Mouse (Mus musculus) midbrain, embryonic 16.5 days (tissue): ENCODE data around the gene Phox2b. TPM values are rescaled to one million over a fixed set of nuclear protein-coding genes. Genes with fewer than 3 reads are reported as not detected.

Source experiments
- ATAC-seq: fragments of 200-750 bp; cut with Nextera tagmentation; 2 replicates; pipeline ENCODE4 v1.8.0; 2017; ENCODE audit warnings: moderate TSS enrichment
- H3K27ac ChIP-seq: fragments of 300-500 bp; sonication (generic); 2 replicates; pipeline ENCODE4 v1.5.1; 2014; ENCODE audit warnings: mild to moderate bottlenecking, low read length, mixed read lengths
- H3K27me3 ChIP-seq: fragments of 300-500 bp; sonication (generic); 2 replicates; pipeline ENCODE4 v1.6.1; 2014; ENCODE audit warnings: low read depth, low read length, mixed read lengths; ENCODE audit not compliant: control insufficient read depth, insufficient read depth
- H3K36me3 ChIP-seq: fragments of 300-500 bp; sonication (generic); 2 replicates; pipeline ENCODE4 v1.6.1; 2014; ENCODE audit warnings: mild to moderate bottlenecking, low read length, moderate library complexity, mixed read lengths; ENCODE audit not compliant: control insufficient read depth, insufficient read depth
- H3K4me1 ChIP-seq: fragments of 300-500 bp; sonication (generic); 2 replicates; pipeline ENCODE4 v1.6.1; 2014; ENCODE audit warnings: mild to moderate bottlenecking, low read length, mixed read lengths; ENCODE audit not compliant: control insufficient read depth, insufficient read depth
- H3K4me2 ChIP-seq: fragments of 300-500 bp; sonication (generic); 2 replicates; pipeline ENCODE4 v1.6.1; 2014; ENCODE audit warnings: mild to moderate bottlenecking, low read length, mixed read lengths
- H3K4me3 ChIP-seq: fragments of 300-500 bp; sonication (generic); 2 replicates; pipeline ENCODE4 v1.5.1; 2014; ENCODE audit warnings: low read depth, mild to moderate bottlenecking, low read length, moderate library complexity, mixed read lengths
- H3K9ac ChIP-seq: fragments of 300-500 bp; sonication (generic); 2 replicates; pipeline ENCODE4 v1.6.1; 2014; ENCODE audit warnings: low read depth, low read length, mixed read lengths
- H3K9me3 ChIP-seq: fragments of 300-500 bp; sonication (generic); replicated peaks from 2 replicates; pipeline ENCODE4 v1.6.1; 2014; ENCODE audit warnings: mild to moderate bottlenecking, low read length, mixed read lengths; ENCODE audit not compliant: control insufficient read depth, poor library complexity, severe bottlenecking
- WGBS: fragments of 180-500 bp; shearing (Covaris S2); extraction: QIAGEN DNeasy Blood & Tissue Kit; methylation state at CpG from one replicate; pipeline ENCODE4 v1.1.7; 2014; 5-methylcytosine and 5-hydroxymethylcytosine counted together
- polyA plus RNA-seq: library from polyadenylated mRNA; unstranded; fragments of >200 nt; fragmentation: Nextera tagmentation; extraction: Ambion mirVana; gene quantifications from 2 replicates; pipeline ENCODE4 v1.2.1, GENCODE M21; 2015

Phox2b gene
- polyA plus RNA-seq, 1 experiment from 2014 or later, result 1.5 TPM

GRCm38 (mm10) chr5:67095651-67096377 lies 3.3 kb downstream of the Phox2b start:
- under 1% methylated on average over 39 of the region's 47 CpGs for WGBS
- peaks cover 58% of the 10 kb centered on the region for H3K27me3 ChIP-seq
- ATAC-seq, result no peak

GRCm38 (mm10) chr5:67095153-67095552 lies 3.9 kb downstream of the Phox2b start:
- Histone ChIP-seq H3K9me3 (no peaks in the 10 kb centered on the region), H3K9ac (no peak overlapping the region), H3K4me3 (no peak overlapping the region), H3K4me1 (no peaks in the 10 kb centered on the region), H3K36me3 (no peaks in the 10 kb centered on the region), H3K4me2 (no peak overlapping the region), H3K27ac (no peak overlapping the region), H3K27me3 (peaks cover 64% of the 10 kb centered on the region)
- ATAC-seq, result no peak
- WGBS, result under 1% methylated on average over 15 of the region's 15 CpGs

More at GRCm38 (mm10) chr5:67095651-67096377, 3.3 kb downstream of the Phox2b start:
- Histone ChIP-seq H3K36me3 (no peaks in the 10 kb centered on the region), H3K9me3 (no peaks in the 10 kb centered on the region), H3K4me1 (no peaks in the 10 kb centered on the region), H3K27ac (no peak overlapping the region), H3K4me2 (peak overlapping the region; percentile 10; the same call in 1 of the 2 replicates), H3K9ac (no peak overlapping the region), H3K4me3 (peak overlapping the region; percentile 10; the same call in 1 of the 2 replicates)

- Histone ChIP-seq H3K9ac (no peak overlapping the region), H3K27me3 (peaks cover 66% of the 10 kb centered on the region), H3K4me3 (no peak overlapping the region), H3K4me1 (no peaks in the 10 kb centered on the region), H3K4me2 (no peak overlapping the region), H3K9me3 (no peaks in the 10 kb centered on the region), H3K36me3 (no peaks in the 10 kb centered on the region), H3K27ac (no peak overlapping the region)
- no peak for ATAC-seq
- 13% methylated on average over 2 of the region's 2 CpGs for WGBS
These were observed 5.1 kb downstream of the Phox2b start for GRCm38 (mm10) chr5:67093991-67094390.

- H3K36me3 ChIP-seq, result no peaks in the 10 kb centered on the region
- H3K4me3 ChIP-seq, result no peak overlapping the region
- no peaks in the 10 kb centered on the region for H3K9me3 ChIP-seq
- H3K27ac ChIP-seq, result no peak overlapping the region
- WGBS, result 27% methylated on average over 4 of the region's 4 CpGs
- no peaks in the 10 kb centered on the region for H3K4me1 ChIP-seq
- peaks cover 53% of the 10 kb centered on the region for H3K27me3 ChIP-seq
- no peak overlapping the region for H3K4me2 ChIP-seq
- H3K9ac ChIP-seq, result no peak overlapping the region
- ATAC-seq, result peak; percentile 64; the same call in 1 of the 2 replicates
These were observed 7.3 kb downstream of the Phox2b start for GRCm38 (mm10) chr5:67091766-67092165.

- no peak overlapping the region for H3K27ac ChIP-seq
- no peaks in the 10 kb centered on the region for H3K36me3 ChIP-seq
- H3K4me2 ChIP-seq, result no peak overlapping the region
- H3K27me3 ChIP-seq, result peaks cover 47% of the 10 kb centered on the region
- no peak overlapping the region for H3K9ac ChIP-seq
- ATAC-seq, result no peak
- no peak overlapping the region for H3K4me3 ChIP-seq
- no peaks in the 10 kb centered on the region for H3K4me1 ChIP-seq
- H3K9me3 ChIP-seq, result no peaks in the 10 kb centered on the region
- 77% methylated on average over 5 of the region's 5 CpGs for WGBS
These were observed 8.2 kb downstream of the Phox2b start for GRCm38 (mm10) chr5:67090856-67091255.

DNA sequence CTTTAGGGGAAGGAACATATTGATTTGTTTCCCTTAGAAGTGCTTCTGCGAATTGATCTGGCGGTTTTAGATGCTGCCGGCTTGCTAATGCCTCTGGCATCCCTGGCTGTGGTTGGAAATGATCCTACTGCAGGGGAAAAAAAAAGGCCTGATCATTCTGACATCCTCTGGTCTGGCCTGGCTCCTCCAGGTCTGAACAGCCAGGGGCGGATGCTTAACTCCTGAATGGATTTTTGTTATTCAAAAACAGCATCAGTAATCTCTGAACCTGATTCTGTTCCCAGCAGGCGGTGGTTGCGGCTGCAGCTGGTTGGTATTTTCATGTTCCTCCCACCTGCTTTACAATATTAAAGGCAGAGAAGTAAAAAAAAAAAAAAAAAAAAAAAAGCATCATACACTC lies 16.0 kb downstream of the Phox2b start:
- Histone ChIP-seq H3K9me3 (no peaks in the 10 kb centered on the region; the same call in 1 of the 2 replicates), H3K36me3 (no peaks in the 10 kb centered on the region), H3K27me3 (no peaks in the 10 kb centered on the region), H3K4me1 (no peaks in the 10 kb centered on the region), H3K4me3 (no peak overlapping the region), H3K27ac (no peak overlapping the region), H3K9ac (no peak overlapping the region), H3K4me2 (no peak overlapping the region)
- 21% methylated on average over 6 of the region's 6 CpGs for WGBS
- ATAC-seq, result no peak

- Histone ChIP-seq H3K9me3 (no peaks in the 10 kb centered on the region), H3K27me3 (no peaks in the 10 kb centered on the region), H3K4me3 (no peak overlapping the region), H3K9ac (no peak overlapping the region), H3K36me3 (no peaks in the 10 kb centered on the region), H3K4me2 (no peak overlapping the region), H3K4me1 (no peaks in the 10 kb centered on the region), H3K27ac (no peak overlapping the region)
- ATAC-seq, result no peak
- 86% methylated on average over 9 of the region's 9 CpGs for WGBS
These were observed 35.5 kb downstream of the Phox2b start for GRCm38 (mm10) chr5:67063596-67063995.

DNA sequence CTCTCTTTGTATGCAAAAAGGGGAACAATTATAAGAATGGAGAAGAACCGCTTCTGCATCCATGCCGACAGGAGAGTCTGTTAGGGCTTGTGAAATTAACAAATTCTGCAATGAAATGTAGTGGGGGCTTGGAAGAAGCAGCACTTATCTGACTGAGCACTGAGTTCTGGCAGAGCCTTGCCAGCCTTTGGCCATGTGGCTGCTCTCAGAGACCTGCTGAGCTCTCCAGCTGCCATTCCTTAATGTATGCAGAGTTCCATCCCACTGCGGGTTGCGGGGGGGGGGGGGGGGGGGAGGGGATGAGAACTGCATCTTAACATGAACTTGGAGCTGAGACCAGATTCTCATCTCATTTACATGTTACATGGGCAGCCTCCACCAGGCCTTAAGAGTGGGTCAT lies 38.6 kb downstream of the Phox2b start:
- no peak overlapping the region for H3K4me2 ChIP-seq
- no peak for ATAC-seq
- no peaks in the 10 kb centered on the region for H3K4me1 ChIP-seq
- WGBS, result 28% methylated on average over 4 of the region's 4 CpGs
- no peaks in the 10 kb centered on the region for H3K27me3 ChIP-seq
- no peaks in the 10 kb centered on the region for H3K36me3 ChIP-seq
- H3K9ac ChIP-seq, result no peak overlapping the region
- H3K9me3 ChIP-seq, result no peaks in the 10 kb centered on the region
- no peak overlapping the region for H3K27ac ChIP-seq
- H3K4me3 ChIP-seq, result no peak overlapping the region

GRCm38 (mm10) chr5:67057803-67058202 lies 41.3 kb downstream of the Phox2b start:
- Histone ChIP-seq H3K27me3 (no peaks in the 10 kb centered on the region), H3K4me3 (no peak overlapping the region), H3K4me2 (no peak overlapping the region), H3K27ac (no peak overlapping the region), H3K9me3 (no peaks in the 10 kb centered on the region), H3K36me3 (peaks cover 5% of the 10 kb centered on the region; the same call in 1 of the 2 replicates), H3K9ac (no peak overlapping the region), H3K4me1 (no peaks in the 10 kb centered on the region)
- 82% methylated on average over 6 of the region's 6 CpGs for WGBS
- ATAC-seq, result no peak
